Mouse (Mus musculus) stomach, postnatal 0 days (tissue): Measurements from ENCODE around the gene Zfp526.
"Not testable (repeated sequence)": the region's sequence is repeated elsewhere in the genome, so short reads cannot be mapped to it uniquely, and the experiment has no call there.

Source experiments
- CTCF ChIP-seq: IDR thresholded peaks from 2 replicates; pipeline ENCODE4 v1.5.1; 2016; ENCODE audit warnings: antibody characterized with exemption, low read depth, mild to moderate bottlenecking, moderate library complexity
- EP300 ChIP-seq: optimal IDR thresholded peaks from 2 replicates; pipeline ENCODE3; 2016; ENCODE audit warnings: antibody characterized with exemption

GRCm38 (mm10) chr7:25265743-25266142 is 44.5 kb downstream of the Zfp526 start:
- not testable (repeated sequence) for TF ChIP-seq CTCF, EP300
